Mouse (Mus musculus) telencephalon, adult 2 months (tissue): ENCODE measurements around the gene Skap2.
A peak's percentile ranks its signal among the peaks of the same experiment; 100 is the strongest.

Experiments
- DNase-seq: peaks from one replicate; pipeline ENCODE4 v3.0.0-alpha.2; 2011; ENCODE audit warnings: low read depth, low spot score

Gene Skap2

GRCm38 (mm10) chr6:52012409-52013244 is at the start of gene Skap2:
Gene Skap2 (minus strand): TSS chr6:52012549.
- peak; percentile 95 for DNase-seq

- no peak for DNase-seq
Observed at GRCm38 (mm10) chr6:52058899-52059448, 46.6 kb upstream of the Skap2 start.

- DNase-seq = peak; percentile 35
Observed at GRCm38 (mm10) chr6:52058120-52058519, 45.8 kb upstream of the Skap2 start.

GRCm38 (mm10) chr6:52053567-52054561 is 41.5 kb upstream of the Skap2 start:
- DNase-seq = no peak

GRCm38 (mm10) chr6:52050062-52050461 is 37.7 kb upstream of the Skap2 start:
- DNase-seq = no peak

- no peak for DNase-seq
Observed at GRCm38 (mm10) chr6:52045517-52045916, 33.2 kb upstream of the Skap2 start.

GRCm38 (mm10) chr6:52036077-52036476 is 23.7 kb upstream of the Skap2 start:
- no peak for DNase-seq

GRCm38 (mm10) chr6:52031181-52031580 is 18.8 kb upstream of the Skap2 start:
- DNase-seq = no peak

GRCm38 (mm10) chr6:52028131-52028530 is 15.8 kb upstream of the Skap2 start:
- DNase-seq = no peak

- no peak for DNase-seq
Observed at GRCm38 (mm10) chr6:52027181-52027580, 14.8 kb upstream of the Skap2 start.

- DNase-seq = no peak
Observed at GRCm38 (mm10) chr6:52026281-52026680, 13.9 kb upstream of the Skap2 start.

GRCm38 (mm10) chr6:52024730-52025129 is 12.4 kb upstream of the Skap2 start:
- DNase-seq = no peak

- DNase-seq = no peak
Observed at GRCm38 (mm10) chr6:52022363-52022762, 10.0 kb upstream of the Skap2 start.

GRCm38 (mm10) chr6:52020276-52020675 is 7.9 kb upstream of the Skap2 start:
- DNase-seq = no peak

- DNase-seq = no peak
Observed at GRCm38 (mm10) chr6:52013245-52013945, 1.0 kb upstream of the Skap2 start.

- no peak for DNase-seq
Observed at GRCm38 (mm10) chr6:52011559-52012408, 565 bp downstream of the Skap2 start.

GRCm38 (mm10) chr6:52009385-52009784 is 3.0 kb downstream of the Skap2 start:
- no peak for DNase-seq

- DNase-seq = no peak
Observed at GRCm38 (mm10) chr6:52008757-52009156, 3.6 kb downstream of the Skap2 start.

- DNase-seq = no peak
Observed at GRCm38 (mm10) chr6:52006649-52007218, 5.6 kb downstream of the Skap2 start.
